Mouse (Mus musculus) ES-Bruce4 (cell line): Measurements from ENCODE around the gene Otof. TPM values are rescaled to one million over a fixed set of nuclear protein-coding genes. Genes with fewer than 3 reads are reported as not detected.

Experiments used
- H3K27ac ChIP-seq: 2 replicates; pipeline ENCODE4 v1.5.1; 2012; ENCODE audit warnings: low read length, inconsistent platforms; ENCODE audit not compliant: insufficient read depth
- H3K27me3 ChIP-seq: 2 replicates; pipeline ENCODE4 v1.6.1; 2012; ENCODE audit warnings: mild to moderate bottlenecking, low read length, inconsistent platforms; ENCODE audit not compliant: control insufficient read depth, poor library complexity, insufficient read depth, severe bottlenecking
- H3K36me3 ChIP-seq: 2 replicates; pipeline ENCODE4 v1.6.1; 2012; ENCODE audit warnings: inconsistent platforms, mild to moderate bottlenecking, low read length, moderate library complexity; ENCODE audit not compliant: control insufficient read depth, poor library complexity, insufficient read depth, severe bottlenecking
- H3K4me1 ChIP-seq: one replicate; pipeline ENCODE4 v1.8.1; 2011; ENCODE audit warnings: low read length; ENCODE audit not compliant: control insufficient read depth, insufficient read depth
- H3K4me3 ChIP-seq: 2 replicates; pipeline ENCODE4 v1.5.1; 2011; ENCODE audit warnings: low read depth, mild to moderate bottlenecking, low read length
- H3K9ac ChIP-seq: 2 replicates; pipeline ENCODE4 v1.6.1; 2012; ENCODE audit warnings: low read depth, mild to moderate bottlenecking, inconsistent platforms; ENCODE audit not compliant: poor library complexity, severe bottlenecking
- H3K9me3 ChIP-seq: replicated peaks from 2 replicates; pipeline ENCODE4 v1.6.1; 2012; ENCODE audit warnings: mild to moderate bottlenecking, low read length, inconsistent platforms; ENCODE audit not compliant: control insufficient read depth, poor library complexity, insufficient read depth, severe bottlenecking
- CTCF ChIP-seq: IDR thresholded peaks from one replicate; pipeline ENCODE4 v1.8.1; 2011; ENCODE audit warnings: low read depth, low read length
- EP300 ChIP-seq: IDR thresholded peaks from 2 replicates; pipeline ENCODE4 v1.6.1; 2011; ENCODE audit warnings: low read depth, low read length; ENCODE audit not compliant: insufficient read depth
- POLR2A ChIP-seq: IDR thresholded peaks from one replicate; pipeline ENCODE4 v1.8.1; 2011; ENCODE audit warnings: low read length; ENCODE audit not compliant: insufficient read depth
- polyA plus RNA-seq: library from polyadenylated mRNA; stranded (reverse); fragments of >200 nt; gene quantifications from 2 replicates; pipeline ENCODE4 v1.2.4, GENCODE M21; 2011; ENCODE audit warnings: low read depth; ENCODE audit not compliant: missing spikeins, insufficient read depth, insufficient read length

Otof gene
- not detected in 2 replicates for polyA plus RNA-seq

DNA sequence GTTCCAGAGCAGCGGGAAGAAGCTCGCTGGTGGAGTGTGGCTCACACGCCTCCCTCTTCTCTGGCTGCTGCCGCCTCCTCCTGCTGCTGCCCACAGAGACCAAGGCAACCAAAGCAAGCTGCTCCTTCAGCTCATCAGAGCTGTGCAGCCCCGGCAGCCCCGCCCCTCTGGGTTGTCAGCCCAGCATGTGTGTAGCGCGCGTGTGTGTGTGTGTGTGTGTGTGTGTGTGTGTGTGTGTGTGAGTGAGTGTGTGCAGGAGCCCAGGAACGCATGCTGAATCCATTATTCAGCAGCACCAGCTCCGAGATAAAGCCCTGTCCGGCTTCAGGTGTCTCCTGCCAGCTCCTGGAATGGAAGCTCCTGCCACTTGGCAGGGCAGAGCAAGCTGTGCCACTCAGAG lies at the start of gene Otof:
Otof (minus strand) TSS at position 112 of the 400 bp plus-strand sequence.
- no peaks in the 10 kb centered on the region for H3K27me3 ChIP-seq
- H3K9ac ChIP-seq = no peak within 1 kb of the TSS

DNA sequence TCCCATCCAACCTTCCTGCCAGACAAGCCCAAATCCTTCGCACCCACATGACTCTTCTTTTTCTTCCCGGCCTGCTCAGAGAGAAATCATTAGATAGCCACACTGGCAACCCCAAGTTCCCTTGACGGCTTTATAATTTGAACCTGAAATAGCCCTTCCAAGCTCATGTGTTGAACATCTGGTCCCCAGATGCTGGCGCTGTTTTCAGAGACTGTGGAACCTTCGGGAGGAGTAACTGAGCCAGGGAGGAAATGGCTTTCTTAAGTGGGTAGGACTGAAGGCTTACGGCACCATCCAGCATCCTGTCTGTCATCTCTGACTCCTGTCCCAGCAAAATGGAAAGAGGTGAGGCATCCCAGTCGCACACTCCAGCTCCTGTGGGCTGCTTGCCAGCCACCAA lies 35.6 kb upstream of the Otof start:
- H3K36me3 ChIP-seq = no peaks in the 10 kb centered on the region
- no peak for TF ChIP-seq EP300
- no peaks in the 10 kb centered on the region for H3K27me3 ChIP-seq
- no peaks in the 10 kb centered on the region for H3K4me1 ChIP-seq
- H3K27ac ChIP-seq = no peak overlapping the region
- no peak overlapping the region for H3K9ac ChIP-seq
- H3K9me3 ChIP-seq = no peaks in the 10 kb centered on the region
- no peak overlapping the region for H3K4me3 ChIP-seq

More for the DNA sequence above, at the start of gene Otof:
- H3K36me3 ChIP-seq = no peaks in the 10 kb centered on the region
- H3K27ac ChIP-seq = no peak within 1 kb of the TSS
- H3K4me1 ChIP-seq = no peaks in the 10 kb centered on the region
- no peak for TF ChIP-seq POLR2A
- no peak for TF ChIP-seq CTCF
- TF ChIP-seq EP300 = no peak
- no peaks in the 10 kb centered on the region for H3K9me3 ChIP-seq
- H3K4me3 ChIP-seq = no peak within 1 kb of the TSS

DNA sequence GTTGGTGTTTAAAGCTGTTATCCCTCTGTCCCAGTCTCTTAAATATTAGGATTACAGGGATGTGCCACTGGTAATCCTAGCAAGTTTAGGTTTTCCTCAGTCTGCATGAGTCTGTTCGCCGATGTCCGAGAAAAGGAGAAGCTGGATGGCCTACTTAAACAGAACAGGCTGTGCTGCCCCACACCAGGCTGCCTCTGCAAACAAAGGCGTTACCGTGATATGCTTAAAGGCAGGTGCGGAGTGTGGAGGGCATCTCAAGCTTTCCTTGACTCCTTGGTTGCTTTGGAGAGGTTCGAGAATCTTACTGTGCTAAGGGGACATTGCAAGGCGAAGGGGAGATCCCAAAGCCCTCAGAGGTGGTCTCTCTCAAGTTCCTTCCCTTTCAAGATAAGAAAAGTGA lies 35.1 kb upstream of the Otof start:
- TF ChIP-seq CTCF = no peak
- TF ChIP-seq EP300 = no peak
- no peak for TF ChIP-seq POLR2A
- Histone ChIP-seq H3K27ac (no peak overlapping the region), H3K9me3 (no peaks in the 10 kb centered on the region), H3K27me3 (no peaks in the 10 kb centered on the region), H3K4me3 (no peak overlapping the region), H3K4me1 (no peaks in the 10 kb centered on the region), H3K9ac (no peak overlapping the region), H3K36me3 (no peaks in the 10 kb centered on the region)

DNA sequence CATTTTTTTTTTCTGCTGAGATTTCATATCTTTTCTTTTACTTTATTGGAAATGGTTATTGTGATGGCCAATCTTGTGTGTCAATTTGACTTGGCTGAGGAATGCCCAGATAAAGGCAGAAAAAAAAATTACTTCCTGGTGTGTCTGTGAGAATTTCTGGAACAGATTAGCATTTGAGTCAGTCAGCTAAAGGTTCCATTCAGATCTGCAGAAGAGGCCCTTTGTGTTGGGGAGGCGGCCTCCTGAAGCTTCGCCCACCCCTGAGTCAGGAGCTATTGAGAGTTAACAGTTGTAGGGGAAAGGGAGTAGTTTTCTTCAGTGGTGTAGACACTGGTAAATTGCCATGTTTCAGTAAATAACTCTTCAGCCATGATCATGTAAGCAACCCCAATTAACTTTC lies 33.6 kb upstream of the Otof start:
- Histone ChIP-seq H3K27ac (no peak overlapping the region), H3K9ac (no peak overlapping the region), H3K27me3 (no peaks in the 10 kb centered on the region), H3K4me3 (no peak overlapping the region), H3K9me3 (no peaks in the 10 kb centered on the region), H3K4me1 (no peaks in the 10 kb centered on the region), H3K36me3 (no peaks in the 10 kb centered on the region)
- TF ChIP-seq EP300 (0 out of 2 replicates have a peak, but pooled peaks have one; percentile 16), POLR2A (no peak)

- no peaks in the 10 kb centered on the region for H3K9me3 ChIP-seq
- H3K36me3 ChIP-seq = no peaks in the 10 kb centered on the region
- H3K27me3 ChIP-seq = no peaks in the 10 kb centered on the region
- H3K27ac ChIP-seq = no peak overlapping the region
- H3K4me1 ChIP-seq = no peaks in the 10 kb centered on the region
- H3K9ac ChIP-seq = no peak overlapping the region
- no peak overlapping the region for H3K4me3 ChIP-seq
- TF ChIP-seq CTCF (no peak), EP300 (no peak), POLR2A (no peak)
Measured at GRCm38 (mm10) chr5:30494606-30495005, 32.9 kb upstream of the Otof start.

DNA sequence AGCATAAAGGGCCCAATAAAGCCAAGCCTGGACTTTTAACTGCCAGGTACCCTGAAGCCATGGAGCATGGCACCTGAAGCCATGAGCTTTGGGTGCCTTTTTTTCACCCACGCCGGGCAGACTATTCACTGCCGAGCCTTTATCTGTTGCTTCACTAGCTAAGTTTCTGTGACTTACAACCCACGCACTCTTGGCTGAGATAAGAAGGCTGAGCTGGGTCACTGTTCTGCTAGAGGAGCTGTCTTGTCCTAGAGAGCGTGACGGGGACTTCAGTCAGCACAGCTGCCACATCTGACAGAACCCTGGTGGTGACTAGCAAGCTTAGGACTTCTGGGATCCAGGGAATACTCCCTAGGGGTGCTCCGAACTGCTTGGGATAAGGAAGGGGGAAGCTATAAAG lies 32.0 kb upstream of the Otof start:
- H3K9me3 ChIP-seq = no peaks in the 10 kb centered on the region
- no peak overlapping the region for H3K27ac ChIP-seq
- TF ChIP-seq EP300 = no peak
- no peak for TF ChIP-seq POLR2A
- no peak for TF ChIP-seq CTCF
- H3K4me3 ChIP-seq = no peak overlapping the region
- no peaks in the 10 kb centered on the region for H3K36me3 ChIP-seq
- no peak overlapping the region for H3K9ac ChIP-seq
- no peaks in the 10 kb centered on the region for H3K27me3 ChIP-seq
- H3K4me1 ChIP-seq = no peaks in the 10 kb centered on the region
